Mouse (Mus musculus): Measurements from ENCODE around the gene Fam19a3. TPM values are rescaled to one million over a fixed set of nuclear protein-coding genes. Genes with fewer than 3 reads are reported as not detected.
"Not testable (repeated sequence)": the region's sequence is repeated elsewhere in the genome, so short reads cannot be mapped to it uniquely, and the experiment has no call there.

Gene Fam19a3
- total RNA-seq (2021) = under 1 TPM in 1 of 2 experiments, not detected in 1; 0.10 TPM
- long read RNA-seq, experiment 1 = 0 reads
- long read RNA-seq, experiment 2 = 0 reads

GRCm38 (mm10) chr3:104781471-104781903, at the start of gene Fam19a3:
TSS of gene Fam19a3 (minus strand) at chr3:104781840.
- no peak for DNase-seq (ENCODE audit: low spot score in 2 of 2)

GRCm38 (mm10) chr3:104822413-104822812, 40.8 kb upstream of the Fam19a3 start:
- no peak for DNase-seq (ENCODE audit: low spot score in 2 of 2)

GRCm38 (mm10) chr3:104820426-104820825, 38.8 kb upstream of the Fam19a3 start:
- DNase-seq (ENCODE audit: low spot score in 2 of 2) = no peak

GRCm38 (mm10) chr3:104818749-104819134, 37.1 kb upstream of the Fam19a3 start:
- DNase-seq (ENCODE audit: low spot score in 2 of 2) = no peak

GRCm38 (mm10) chr3:104817991-104818748, 36.5 kb upstream of the Fam19a3 start, which contains the start of gene Mov10:
TSS of gene Mov10 (minus strand) at chr3:104818563.
- peak; percentile 40 to 49 for DNase-seq (ENCODE audit: low spot score in 2 of 2)

GRCm38 (mm10) chr3:104817481-104817990, 35.9 kb upstream of the Fam19a3 start:
- DNase-seq (ENCODE audit: low spot score in 2 of 2) = peak; percentile 41 to 49

GRCm38 (mm10) chr3:104816130-104816529, 34.5 kb upstream of the Fam19a3 start:
- no peak for DNase-seq (ENCODE audit: low spot score in 2 of 2)

GRCm38 (mm10) chr3:104815346-104815745, 33.7 kb upstream of the Fam19a3 start:
- DNase-seq (ENCODE audit: low spot score in 2 of 2) = no peak

- no peak for DNase-seq (ENCODE audit: low spot score in 2 of 2)
Observed at GRCm38 (mm10) chr3:104814746-104815145, 33.1 kb upstream of the Fam19a3 start.

GRCm38 (mm10) chr3:104813227-104813626, 31.6 kb upstream of the Fam19a3 start:
- DNase-seq (ENCODE audit: low spot score in 2 of 2) = not testable (repeated sequence)

- no peak for DNase-seq (ENCODE audit: low spot score in 2 of 2)
Observed at GRCm38 (mm10) chr3:104812254-104812653, 30.6 kb upstream of the Fam19a3 start.

- DNase-seq (ENCODE audit: low spot score in 2 of 2) = no peak
Observed at GRCm38 (mm10) chr3:104811752-104812151, 30.1 kb upstream of the Fam19a3 start.

- DNase-seq (ENCODE audit: low spot score in 2 of 2) = no peak
Observed at GRCm38 (mm10) chr3:104805539-104805938, 23.9 kb upstream of the Fam19a3 start.

- no peak for DNase-seq (ENCODE audit: low spot score in 2 of 2)
Observed at GRCm38 (mm10) chr3:104804312-104804711, 22.7 kb upstream of the Fam19a3 start.

GRCm38 (mm10) chr3:104801481-104801880, 19.8 kb upstream of the Fam19a3 start:
- no peak for DNase-seq (ENCODE audit: low spot score in 2 of 2)

- no peak for DNase-seq (ENCODE audit: low spot score in 2 of 2)
Observed at GRCm38 (mm10) chr3:104800681-104801080, 19.0 kb upstream of the Fam19a3 start.

GRCm38 (mm10) chr3:104796430-104797082, 14.9 kb upstream of the Fam19a3 start:
- DNase-seq (ENCODE audit: low spot score in 2 of 2) = no peak

- no peak for DNase-seq (ENCODE audit: low spot score in 2 of 2)
Observed at GRCm38 (mm10) chr3:104795661-104796340, 14.2 kb upstream of the Fam19a3 start.

GRCm38 (mm10) chr3:104794953-104795470, 13.4 kb upstream of the Fam19a3 start:
- DNase-seq (ENCODE audit: low spot score in 2 of 2) = no peak

GRCm38 (mm10) chr3:104793871-104794828, 12.5 kb upstream of the Fam19a3 start:
- peak; percentile 72 to 82 for DNase-seq (ENCODE audit: low spot score in 2 of 2)
